Mouse (Mus musculus) right cerebral cortex, adult 18-20 months (tissue): Measurements from ENCODE around the gene Sec31a.

Experiments used
- DNase-seq: peaks from one replicate; pipeline ENCODE4 v3.0.0; 2022; ENCODE audit warnings: mixed read lengths

Gene Sec31a

DNA sequence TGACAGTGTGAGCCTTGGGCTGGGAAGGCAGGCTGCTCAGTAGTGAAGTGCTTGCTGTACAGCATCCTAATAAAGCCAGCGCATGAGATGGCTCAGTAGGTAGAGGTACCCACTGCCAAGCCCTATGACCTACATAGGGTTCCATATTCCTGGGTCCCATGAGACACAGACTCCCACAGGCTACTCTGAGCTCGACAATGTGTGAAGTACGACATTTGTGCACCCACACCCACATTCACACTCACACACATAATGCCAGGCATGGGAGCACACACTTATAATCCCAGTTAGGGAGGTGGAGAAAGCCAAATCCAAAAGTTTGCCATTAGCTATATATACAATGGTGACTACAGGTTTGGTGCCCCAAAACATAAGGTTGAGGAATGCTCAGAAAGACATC is 19.3 kb downstream of the Sec31a start:
- DNase-seq = peak; percentile 23

GRCm38 (mm10) chr5:100393681-100394080 is 22.4 kb downstream of the Sec31a start:
- DNase-seq = no peak

DNA sequence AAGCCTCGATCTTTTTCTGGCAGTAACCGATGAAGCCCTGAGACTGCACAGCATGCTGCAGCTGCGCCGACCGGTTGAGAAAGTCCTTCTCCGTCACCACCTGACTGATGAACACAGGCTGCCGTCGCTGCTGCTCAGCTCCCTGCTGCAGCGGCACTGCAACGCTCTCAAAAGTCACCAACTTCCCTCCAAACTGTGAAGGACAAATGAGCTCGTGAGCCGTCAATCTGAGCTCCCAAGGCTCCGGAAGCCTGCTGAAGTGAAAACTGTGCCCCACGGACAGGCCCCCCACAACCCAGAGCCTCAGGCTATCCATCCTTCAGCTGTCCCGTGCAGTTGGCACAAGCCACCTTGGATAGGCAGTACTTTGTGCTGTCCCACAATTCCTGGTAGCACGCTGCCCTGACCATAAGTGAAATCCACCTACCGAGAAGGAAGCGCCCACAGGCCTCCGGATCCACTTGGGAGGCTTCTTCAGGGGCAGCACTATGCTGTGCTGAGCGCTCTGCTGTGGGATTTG is 23.5 kb downstream of the Sec31a start:
- DNase-seq = no peak

DNA sequence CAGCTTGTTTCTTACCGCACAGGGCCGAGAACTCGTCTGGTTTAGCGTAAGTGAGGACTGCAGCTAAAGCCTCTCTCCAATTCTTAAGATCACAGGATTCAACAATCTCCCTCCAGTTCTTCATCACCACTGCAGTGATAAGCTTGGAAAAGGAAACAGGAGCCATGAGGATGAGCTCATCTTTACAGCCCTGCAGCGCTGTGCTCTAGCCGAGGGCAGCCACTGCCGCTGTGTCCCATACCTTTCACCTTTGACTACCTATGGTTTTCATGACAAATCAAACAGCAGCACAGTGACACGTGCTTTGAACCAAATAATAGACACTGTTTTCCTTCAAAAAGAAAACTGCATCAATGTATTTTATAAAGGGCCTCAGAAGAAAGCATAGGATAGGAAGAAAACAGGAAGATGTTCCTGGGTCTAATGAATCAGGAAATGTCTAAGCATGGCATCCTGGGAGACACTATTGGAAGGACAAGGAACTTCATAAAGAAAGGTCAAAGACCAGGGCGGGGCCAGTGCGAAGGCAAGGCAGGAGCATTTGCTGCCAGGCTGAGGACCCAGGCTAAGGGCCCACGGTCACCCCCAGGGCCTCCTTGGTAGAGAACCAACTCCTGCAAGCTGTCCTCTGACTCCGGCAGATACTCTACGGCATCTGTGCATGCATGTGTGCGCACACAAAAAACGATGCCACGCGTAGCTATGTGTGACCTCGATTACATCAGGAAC is 32.1 kb downstream of the Sec31a start:
- no peak for DNase-seq

DNA sequence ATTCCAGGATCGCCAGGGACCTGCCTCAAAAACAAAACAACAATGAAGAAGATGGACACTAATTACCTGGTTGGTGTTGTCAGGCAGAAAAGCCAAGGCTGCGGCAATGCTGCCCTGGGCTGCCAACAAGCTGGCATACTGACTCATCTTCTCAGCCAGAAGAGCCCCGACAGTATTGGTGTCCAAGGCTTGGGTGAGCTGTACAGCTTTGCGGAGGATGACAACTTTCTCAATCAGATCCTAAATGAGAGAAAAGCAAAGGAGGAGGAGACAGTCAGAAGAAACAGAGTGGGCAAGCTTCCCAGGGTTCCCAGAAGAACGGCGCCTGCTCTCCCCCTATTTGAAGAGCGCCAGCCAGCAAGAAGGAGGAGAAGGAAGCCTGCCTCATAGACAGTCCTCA is 34.9 kb downstream of the Sec31a start:
- DNase-seq = peak; percentile 81

GRCm38 (mm10) chr5:100380277-100380676 is 35.8 kb downstream of the Sec31a start:
- DNase-seq = no peak

- no peak for DNase-seq
These were observed 37.1 kb downstream of the Sec31a start for GRCm38 (mm10) chr5:100378981-100379380.

GRCm38 (mm10) chr5:100378211-100378610 is 37.8 kb downstream of the Sec31a start:
- no peak for DNase-seq

DNA sequence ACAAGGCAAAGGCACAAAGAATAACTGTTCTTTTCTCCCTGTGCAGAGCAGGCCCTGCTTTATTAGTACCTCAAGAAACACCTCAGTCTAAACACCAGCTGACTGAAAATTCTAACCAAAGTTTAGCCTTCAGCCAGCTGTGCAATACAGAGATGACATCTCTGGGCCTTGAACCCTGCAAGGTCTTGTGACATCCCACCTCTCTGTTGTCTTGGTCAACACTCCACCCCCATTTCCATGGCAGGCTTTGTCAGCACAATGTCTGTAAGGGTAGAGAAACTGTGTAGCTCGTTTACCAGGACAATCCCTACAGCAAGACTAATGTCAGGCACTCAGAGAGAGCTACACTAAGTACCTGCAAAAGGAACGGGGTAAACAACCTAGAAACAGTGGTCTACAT is 38.7 kb downstream of the Sec31a start:
- no peak for DNase-seq

DNA sequence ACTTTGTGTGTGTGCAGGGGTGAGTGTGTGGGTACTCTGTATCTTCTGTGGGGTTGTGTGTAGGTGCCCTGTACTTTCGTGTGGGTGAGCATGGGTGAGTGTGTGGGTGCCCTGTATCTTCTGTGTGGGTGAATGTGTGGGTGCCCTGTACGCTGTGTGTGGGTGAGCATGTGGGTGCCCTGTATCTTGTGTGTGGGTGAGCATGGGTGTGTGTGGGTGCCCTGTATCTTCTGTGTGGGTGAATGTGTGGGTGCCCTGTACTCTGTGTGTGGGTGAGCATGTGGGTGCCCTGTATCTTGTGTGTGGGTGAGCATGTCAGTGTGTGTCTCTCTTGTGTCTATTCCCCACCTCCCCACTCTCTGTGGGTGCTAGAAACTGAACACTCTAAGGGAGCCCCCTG is 41.3 kb downstream of the Sec31a start:
- DNase-seq = no peak

- DNase-seq = peak; percentile 42
These were observed 42.1 kb downstream of the Sec31a start for GRCm38 (mm10) chr5:100373952-100374351.

GRCm38 (mm10) chr5:100370919-100371318 is 45.1 kb downstream of the Sec31a start:
- DNase-seq = no peak

DNA sequence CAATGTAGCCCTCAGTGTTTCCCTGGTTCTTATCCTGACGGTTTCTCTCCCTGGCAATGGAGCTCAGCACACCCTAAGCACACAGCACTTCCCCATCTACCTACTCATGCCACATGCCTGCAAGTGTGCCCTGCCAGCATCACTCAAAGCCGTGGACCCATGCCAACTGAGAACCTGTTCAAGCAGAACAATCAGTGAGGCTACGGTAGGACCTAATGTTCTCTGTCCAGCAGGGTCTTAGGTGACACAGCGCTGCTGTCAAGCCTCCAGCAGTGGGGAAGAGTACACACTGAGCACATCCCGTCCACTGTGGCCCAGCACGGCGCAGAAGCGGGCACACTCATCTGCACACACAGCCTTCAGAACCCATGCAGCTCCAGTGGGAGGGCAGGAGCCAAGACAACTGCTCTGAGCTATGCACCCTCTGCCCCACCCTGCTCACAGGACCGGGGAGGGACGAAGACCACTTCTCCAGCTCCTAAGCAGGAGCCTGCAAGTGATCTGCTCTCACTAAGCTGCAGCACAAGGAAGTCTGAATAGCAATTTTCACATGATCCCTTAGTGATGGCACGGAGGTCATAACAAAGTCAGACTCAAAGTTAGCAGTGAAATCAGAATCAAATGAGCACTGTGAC is 46.1 kb downstream of the Sec31a start:
- no peak for DNase-seq

DNA sequence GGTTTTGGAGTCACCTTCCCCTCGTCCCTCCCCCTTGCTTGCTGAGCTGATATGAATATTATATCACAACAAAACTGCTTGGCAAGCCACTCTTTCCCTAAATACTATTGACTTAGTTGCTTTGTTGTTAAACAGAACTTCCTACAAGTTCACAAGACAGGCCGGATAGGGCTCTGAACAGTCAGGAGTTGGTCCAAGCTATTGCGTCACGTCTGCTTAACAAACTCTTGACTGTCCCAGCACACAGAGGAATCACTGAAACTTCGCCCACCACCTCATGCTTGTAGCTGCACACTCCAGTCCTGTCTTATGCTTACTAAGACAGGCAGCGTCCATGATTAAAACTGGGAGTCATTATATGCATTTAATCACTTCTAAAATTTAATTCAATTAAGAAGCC is 46.9 kb downstream of the Sec31a start:
- no peak for DNase-seq

- no peak for DNase-seq
These were observed 47.5 kb downstream of the Sec31a start for GRCm38 (mm10) chr5:100368527-100368926.

DNA sequence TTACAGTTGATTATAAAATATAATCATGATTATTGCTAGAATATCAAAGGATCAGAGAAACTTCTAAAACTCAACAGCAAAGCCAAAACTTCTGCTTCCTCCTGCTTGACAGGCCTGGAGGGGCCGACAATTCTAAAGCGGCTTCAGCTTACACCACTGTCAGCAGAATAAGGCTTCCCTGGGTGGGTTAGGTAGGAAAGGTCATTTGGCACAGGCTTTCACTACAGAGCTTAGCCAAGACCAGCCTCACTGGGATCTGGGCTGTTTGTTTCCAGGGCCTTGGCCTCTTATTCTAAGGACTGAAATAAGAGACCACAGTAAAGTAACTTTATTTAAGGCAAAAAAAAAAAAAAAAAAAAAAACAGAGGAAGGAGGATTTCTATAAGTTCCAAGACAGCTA is 49.0 kb downstream of the Sec31a start:
- no peak for DNase-seq

DNA sequence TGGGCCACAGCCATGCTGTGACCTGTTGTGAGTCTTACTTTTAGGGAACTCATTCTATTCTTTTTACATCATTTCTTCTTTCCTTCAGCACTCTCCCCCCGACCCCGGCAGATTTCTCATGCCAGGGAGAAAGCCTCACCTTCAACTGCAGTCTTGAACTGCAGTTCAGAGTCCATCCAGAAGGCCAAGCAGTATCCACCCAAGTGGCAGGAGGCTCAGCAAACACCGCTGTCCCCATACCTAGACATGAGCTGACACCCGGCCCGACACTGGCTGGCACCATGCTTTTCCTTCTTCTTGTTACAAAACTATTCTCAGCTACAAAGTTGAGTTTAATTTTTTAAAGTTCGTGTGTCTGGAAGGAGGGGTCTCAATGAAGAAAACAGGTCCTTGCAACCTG is 55.7 kb downstream of the Sec31a start:
- DNase-seq = no peak

DNA sequence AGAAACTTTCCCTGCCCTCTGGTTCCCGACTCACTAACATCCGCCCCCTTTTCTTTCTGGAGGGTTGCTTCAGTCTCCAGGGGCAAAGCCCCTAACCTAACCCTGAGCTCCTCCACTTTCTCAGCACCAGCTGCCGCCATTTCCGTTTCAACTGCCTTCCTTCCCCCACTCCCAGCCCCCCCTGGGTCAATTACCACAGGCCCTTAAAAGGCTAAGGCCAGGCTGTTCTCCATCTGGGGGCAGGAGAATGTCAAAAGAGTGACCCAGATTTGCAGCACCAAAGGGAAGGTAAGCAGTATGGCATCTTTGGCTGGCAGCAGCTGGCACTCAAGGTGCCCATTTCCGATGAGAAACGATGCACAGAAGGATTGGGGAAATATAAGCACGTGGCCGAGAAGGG is 57.7 kb downstream of the Sec31a start:
- no peak for DNase-seq

DNA sequence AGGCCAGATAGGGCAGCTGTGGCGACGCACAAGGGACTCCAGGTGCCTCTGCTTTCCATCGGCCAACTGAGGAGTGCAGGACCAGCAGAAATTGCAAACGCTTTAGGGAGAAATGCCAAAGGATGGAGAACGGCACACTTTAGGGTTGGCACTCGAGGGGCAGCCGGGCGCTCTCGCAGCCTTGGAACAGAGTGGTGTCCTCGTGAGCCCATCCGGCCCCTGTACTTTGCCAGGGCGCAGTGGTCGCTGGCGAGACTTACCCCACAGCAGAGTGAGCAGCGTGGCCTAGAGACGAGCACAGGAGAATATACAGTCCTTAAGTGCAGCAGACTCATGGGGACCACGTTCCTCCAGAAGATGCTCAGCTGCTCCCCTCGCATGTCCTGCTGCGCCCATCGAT is 61.4 kb downstream of the Sec31a start:
- no peak for DNase-seq

DNA sequence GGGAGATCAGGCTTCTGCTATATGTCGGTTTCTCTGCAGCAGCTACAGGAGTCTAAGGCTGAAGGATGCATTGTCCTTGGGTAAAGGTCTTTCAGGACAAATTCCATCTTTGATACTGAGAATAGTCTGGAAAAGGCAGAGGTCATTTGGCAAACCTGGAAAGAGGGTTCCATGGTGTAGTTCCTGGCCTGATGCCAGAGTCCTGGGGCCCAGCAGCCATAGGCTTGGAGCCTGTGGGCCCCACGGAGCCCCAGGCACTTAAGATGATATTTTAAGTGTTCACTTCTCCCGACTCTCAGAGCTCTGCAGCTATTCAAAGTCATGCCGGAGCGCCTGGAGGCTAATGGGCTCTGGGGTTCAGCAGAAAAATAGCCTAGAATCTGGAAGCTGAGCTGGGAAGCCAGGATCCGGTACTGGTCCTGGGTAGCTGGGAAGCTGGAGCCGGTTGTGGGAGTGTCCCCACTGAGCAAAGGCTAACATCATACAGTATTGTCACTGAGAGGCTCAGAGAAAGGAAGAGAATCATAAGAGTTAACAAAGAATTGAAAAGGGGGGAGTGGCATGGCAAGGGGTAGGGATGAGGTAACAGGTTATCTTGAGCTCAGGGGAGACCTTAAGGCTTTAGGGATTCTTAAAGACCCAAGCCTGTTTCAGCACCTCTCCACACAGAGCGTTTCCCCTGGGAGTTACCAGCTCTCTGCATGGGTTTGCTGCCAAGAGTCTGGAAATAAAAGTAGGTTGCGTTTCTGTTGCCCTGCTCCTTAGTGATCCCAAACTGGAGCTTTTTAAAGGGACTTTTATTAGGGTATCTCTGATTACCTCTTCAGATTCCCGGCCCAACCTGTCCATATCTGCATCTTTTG is 62.8 kb downstream of the Sec31a start:
- DNase-seq = no peak

DNA sequence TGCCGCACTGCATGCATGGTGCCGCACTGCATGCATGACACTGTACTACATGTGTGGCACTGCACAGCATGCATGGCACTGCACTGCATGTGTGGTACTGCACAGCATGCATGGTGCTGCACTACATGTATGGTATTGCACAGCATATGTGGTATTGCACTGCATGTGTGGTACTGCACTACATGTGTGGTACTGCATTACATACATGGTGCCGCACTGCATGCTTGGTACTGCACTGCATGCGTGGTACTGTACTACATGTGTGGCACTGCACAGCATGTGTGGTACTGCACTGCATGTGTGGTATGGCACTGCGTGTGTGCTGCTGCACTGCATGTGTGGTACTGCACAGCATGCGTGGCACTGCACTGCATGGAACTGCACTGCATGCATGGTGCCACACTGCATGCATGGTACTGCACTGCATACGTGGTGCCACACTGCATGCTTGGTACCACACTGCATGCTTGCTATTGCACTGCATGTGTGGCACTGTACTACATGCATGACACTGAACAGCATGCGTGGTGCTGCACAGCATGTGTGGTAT is 65.1 kb downstream of the Sec31a start:
- DNase-seq = no peak

DNA sequence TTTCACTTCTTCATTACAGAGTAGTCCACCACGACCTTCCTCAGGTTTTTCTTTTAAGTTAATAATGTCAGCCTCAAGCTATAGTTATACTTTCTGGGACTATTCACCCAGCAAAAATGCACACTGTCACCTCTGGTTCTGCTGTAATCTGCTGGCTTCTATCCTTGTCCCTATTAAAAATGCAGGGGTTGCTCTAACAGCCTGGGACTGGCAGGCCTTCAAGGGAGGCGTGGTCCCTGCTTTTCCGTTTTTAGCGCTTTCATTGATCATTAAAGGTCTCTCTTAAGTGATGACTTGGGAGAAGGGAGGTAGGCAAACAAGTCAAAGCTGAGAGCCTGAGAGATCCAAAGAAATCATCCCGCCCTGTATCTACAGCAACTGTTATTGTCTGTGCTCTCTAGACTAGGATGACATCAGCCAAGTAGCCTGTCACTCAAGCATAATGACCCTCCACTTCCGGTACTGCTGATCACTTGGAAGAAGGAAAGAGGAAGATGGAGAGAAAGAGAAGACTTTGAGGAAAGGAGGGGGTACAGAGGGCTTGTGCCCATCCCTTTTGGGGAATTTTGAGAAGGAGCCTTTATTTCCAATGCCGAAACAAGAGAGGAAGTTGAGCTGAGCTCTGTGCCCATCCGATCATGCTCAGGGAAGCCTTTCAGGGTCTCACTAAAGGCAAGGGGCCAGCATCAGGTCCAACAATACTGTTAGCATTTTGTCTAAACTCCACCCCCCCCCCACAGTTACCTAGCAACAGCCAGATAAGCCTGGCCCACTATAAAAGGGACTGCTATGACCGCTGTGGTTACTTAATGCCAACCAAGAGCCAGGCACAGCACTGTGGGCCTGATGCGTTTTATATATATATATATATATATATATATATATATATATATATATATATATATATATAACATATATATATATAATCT is 66.5 kb downstream of the Sec31a start:
- DNase-seq = no peak
